Mouse (Mus musculus): Measurements from ENCODE around the gene Fchsd2. TPM values are rescaled to one million over a fixed set of nuclear protein-coding genes. Genes with fewer than 3 reads are reported as not detected.
"Not testable (repeated sequence)": the region's sequence is repeated elsewhere in the genome, so short reads cannot be mapped to it uniquely, and the experiment has no call there.

Fchsd2 gene
- polyA plus RNA-seq, 1 experiment, result 53.0 TPM

DNA sequence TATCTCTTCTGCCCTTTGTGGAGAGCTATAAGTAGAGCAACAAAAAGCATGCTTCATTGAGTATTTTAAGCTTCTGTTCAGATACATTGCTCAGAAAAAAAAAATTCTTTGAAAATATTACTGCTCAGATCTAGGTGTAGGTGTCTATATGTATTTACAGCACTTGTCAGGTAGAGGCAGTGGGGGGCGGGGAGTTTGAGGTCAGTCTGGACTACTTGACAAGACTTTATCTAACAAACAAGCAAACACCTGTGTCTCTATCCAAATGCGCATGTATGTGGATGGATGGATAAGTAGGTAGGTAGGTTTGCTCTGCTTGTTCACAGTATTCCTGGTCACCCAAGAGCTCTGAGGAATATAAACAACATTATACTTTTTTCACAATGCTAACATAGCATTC lies 40.9 kb downstream of the Fchsd2 start:
- Histone ChIP-seq H3K4me3 (ENCODE audit: insufficient read depth, low read length) (no peak overlapping the region), H3K27ac (ENCODE audit: insufficient read depth, low read depth, low read length) (no peak overlapping the region), H3K4me1 (ENCODE audit: control insufficient read depth, insufficient read depth, low read length) (peaks cover 11% of the 10 kb centered on the region)
- TF ChIP-seq POLR2A (IDR thresholded peaks at IDR 0.05; ENCODE audit: borderline replicate concordance, low read depth, low read length), result no peak

DNA sequence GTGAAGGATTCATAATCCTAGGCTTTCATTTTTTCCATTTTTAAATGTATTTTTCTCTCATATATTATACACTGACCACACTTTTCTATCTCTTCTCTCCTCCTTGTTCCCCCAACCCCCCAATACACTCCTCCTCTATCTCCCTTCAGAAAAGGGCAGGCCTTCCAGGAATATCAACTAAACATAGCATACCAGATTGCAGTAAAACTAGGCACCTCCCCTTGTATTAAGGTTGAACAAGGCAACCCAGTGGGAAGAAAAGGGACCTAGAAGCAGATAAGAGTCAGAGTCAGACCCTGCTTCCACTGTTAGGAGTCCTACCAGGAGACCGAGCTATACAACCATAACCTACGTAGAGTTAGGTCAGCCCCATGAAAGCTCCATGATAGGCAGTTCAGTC lies 41.5 kb downstream of the Fchsd2 start:
- Histone ChIP-seq H3K27ac (ENCODE audit: insufficient read depth, low read depth, low read length) (no peak overlapping the region), H3K4me3 (ENCODE audit: insufficient read depth, low read length) (no peak overlapping the region), H3K4me1 (ENCODE audit: control insufficient read depth, insufficient read depth, low read length) (peaks cover 11% of the 10 kb centered on the region)
- no peak for TF ChIP-seq CTCF (IDR thresholded peaks at IDR 0.05; ENCODE audit: low read depth, low read length)
- no peak for TF ChIP-seq POLR2A (IDR thresholded peaks at IDR 0.05; ENCODE audit: borderline replicate concordance, low read depth, low read length)

DNA sequence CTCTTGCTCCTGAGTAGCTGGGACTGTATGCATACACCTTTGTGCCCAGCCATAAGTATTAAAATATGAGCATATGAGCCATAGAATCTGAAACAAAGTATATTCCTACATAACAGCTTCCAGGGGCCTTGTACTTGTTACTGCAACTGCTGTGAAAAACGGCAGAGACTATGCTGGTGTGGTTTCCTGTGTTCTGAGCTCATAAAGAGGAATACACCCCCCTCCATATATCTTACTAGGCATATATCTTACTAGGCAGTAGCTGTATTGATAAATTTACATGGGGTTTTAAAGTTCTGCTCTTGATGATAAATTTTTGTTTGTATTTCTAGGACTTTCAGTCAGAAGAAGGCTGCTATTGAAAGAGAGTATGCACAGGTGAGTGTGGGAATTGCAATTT lies 46.2 kb downstream of the Fchsd2 start:
- Histone ChIP-seq H3K4me3 (ENCODE audit: insufficient read depth, low read length) (no peak overlapping the region), H3K4me1 (ENCODE audit: control insufficient read depth, insufficient read depth, low read length) (peaks cover 9% of the 10 kb centered on the region), H3K27ac (ENCODE audit: insufficient read depth, low read depth, low read length) (no peak overlapping the region)
- no peak for TF ChIP-seq POLR2A (IDR thresholded peaks at IDR 0.05; ENCODE audit: borderline replicate concordance, low read depth, low read length)
- no peak for TF ChIP-seq CTCF (IDR thresholded peaks at IDR 0.05; ENCODE audit: low read depth, low read length)

DNA sequence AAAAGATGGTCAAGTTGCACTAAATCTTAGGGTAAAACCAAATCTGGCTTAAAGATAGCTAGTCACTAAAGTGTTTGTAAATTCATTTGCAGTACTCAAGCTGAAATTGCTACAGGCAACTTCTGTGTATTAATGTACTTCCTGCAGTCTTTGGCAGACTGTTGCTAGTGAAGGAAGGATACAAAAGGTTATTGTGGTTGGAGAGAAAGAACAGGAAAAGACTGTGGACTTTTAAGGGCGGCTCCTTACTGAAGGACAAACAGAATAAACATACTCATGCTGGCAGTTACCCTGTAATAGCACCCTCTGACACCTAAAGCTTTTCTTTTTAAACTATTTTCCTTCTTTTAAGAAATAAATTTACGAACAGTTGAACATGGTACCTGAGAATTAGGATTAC lies 50.2 kb downstream of the Fchsd2 start:
- Histone ChIP-seq H3K4me3 (ENCODE audit: insufficient read depth, low read length) (no peak overlapping the region), H3K4me1 (ENCODE audit: control insufficient read depth, insufficient read depth, low read length) (peaks cover 14% of the 10 kb centered on the region), H3K27ac (ENCODE audit: insufficient read depth, low read depth, low read length) (peak overlapping the region; percentile 21)
- TF ChIP-seq POLR2A (IDR thresholded peaks at IDR 0.05; ENCODE audit: borderline replicate concordance, low read depth, low read length) (no peak), CTCF (IDR thresholded peaks at IDR 0.05; ENCODE audit: low read depth, low read length) (no peak)

DNA sequence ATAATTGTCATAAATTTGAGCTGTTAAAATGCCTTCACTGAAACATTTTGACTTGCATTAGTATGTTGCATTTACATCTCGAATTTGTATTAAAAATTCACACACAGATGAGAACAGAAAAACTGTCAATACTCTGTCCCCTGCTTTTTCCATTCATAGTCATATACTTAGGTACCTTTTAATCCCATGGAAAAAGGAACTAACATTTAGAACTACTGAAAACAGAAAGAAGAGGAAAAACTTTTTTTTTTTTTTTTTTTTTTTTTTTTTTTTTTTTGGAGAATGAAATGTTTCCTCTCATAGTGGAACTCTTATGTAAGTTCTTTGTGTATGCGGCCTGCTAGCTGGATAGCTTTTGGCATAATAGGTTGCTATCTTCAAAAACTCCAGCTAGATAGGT lies 51.6 kb downstream of the Fchsd2 start:
- H3K4me1 ChIP-seq (ENCODE audit: control insufficient read depth, insufficient read depth, low read length), result peaks cover 14% of the 10 kb centered on the region
- no peak overlapping the region for H3K27ac ChIP-seq (ENCODE audit: insufficient read depth, low read depth, low read length)
- TF ChIP-seq CTCF (IDR thresholded peaks at IDR 0.05; ENCODE audit: low read depth, low read length), result no peak
- no peak for TF ChIP-seq POLR2A (IDR thresholded peaks at IDR 0.05; ENCODE audit: borderline replicate concordance, low read depth, low read length)
- H3K4me3 ChIP-seq (ENCODE audit: insufficient read depth, low read length), result no peak overlapping the region

DNA sequence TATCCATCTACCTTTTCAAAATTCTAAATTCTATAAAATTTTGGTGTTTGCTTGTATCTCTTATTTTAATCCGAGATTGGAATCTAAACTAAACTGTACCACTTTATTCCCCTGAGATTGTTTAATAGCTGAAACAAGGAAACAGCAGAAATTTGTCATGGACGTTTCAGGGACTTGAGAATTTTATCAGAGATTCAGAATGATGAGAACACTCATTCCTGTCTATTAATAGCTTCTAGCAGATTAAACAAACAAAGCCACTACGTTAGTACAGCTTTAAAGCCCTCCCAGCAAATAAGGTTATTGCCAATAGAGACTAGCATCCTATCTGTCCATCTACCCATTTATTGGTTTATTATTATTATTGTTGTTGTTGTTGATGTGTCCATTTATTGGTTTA lies 56.4 kb downstream of the Fchsd2 start:
- H3K4me1 ChIP-seq (ENCODE audit: control insufficient read depth, insufficient read depth, low read length), result peaks cover 7% of the 10 kb centered on the region
- H3K4me3 ChIP-seq (ENCODE audit: insufficient read depth, low read length), result no peak overlapping the region
- no peak overlapping the region for H3K27ac ChIP-seq (ENCODE audit: insufficient read depth, low read depth, low read length)
- TF ChIP-seq CTCF (IDR thresholded peaks at IDR 0.05; ENCODE audit: low read depth, low read length) (no peak), POLR2A (IDR thresholded peaks at IDR 0.05; ENCODE audit: borderline replicate concordance, low read depth, low read length) (no peak)

DNA sequence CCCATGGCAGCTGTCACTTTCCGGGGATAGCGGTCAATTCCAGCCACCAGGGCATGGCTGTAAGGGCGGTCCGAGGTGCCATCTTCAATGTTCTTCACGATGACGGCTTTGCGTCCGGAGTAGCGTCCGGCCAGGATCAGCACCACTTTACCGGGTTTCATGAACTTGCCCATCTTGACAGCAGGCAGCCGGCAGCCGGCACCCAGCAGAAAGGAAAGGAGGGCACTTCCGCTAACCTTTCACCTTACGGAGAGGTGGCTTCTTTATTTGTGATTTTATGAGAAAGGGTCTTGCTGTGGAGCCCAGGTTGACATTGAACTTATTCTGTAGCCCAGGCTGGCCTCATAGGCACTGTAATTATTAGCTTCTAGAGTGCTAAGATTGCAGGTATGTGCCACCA lies 62.2 kb downstream of the Fchsd2 start:
- H3K4me1 ChIP-seq (ENCODE audit: control insufficient read depth, insufficient read depth, low read length); H3K4me3 ChIP-seq (ENCODE audit: insufficient read depth, low read length): not testable (repeated sequence)
- H3K27ac ChIP-seq (ENCODE audit: insufficient read depth, low read depth, low read length), result peak overlapping the region; percentile 44

DNA sequence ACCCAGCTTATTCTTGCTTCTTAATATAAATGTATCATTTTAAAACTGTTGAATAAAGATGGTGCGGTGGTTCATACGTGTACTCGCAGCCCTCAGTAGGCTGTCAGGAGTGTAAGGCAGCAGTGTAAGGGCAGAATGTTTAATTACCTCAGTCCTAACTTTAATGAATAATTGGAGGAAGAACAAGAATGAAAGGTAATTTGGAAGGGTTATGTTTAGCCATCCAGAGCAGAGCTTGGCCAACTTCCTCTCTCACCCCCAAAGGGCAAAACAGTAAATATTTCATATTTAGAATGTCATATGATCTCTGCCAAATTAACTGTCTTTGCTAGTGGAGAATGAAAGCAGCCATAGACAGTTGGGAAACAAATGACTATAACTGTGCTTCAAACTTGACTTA lies 62.6 kb downstream of the Fchsd2 start:
- H3K4me1 ChIP-seq (ENCODE audit: control insufficient read depth, insufficient read depth, low read length), result peaks cover 10% of the 10 kb centered on the region
- TF ChIP-seq POLR2A (IDR thresholded peaks at IDR 0.05; ENCODE audit: borderline replicate concordance, low read depth, low read length) (no peak), CTCF (IDR thresholded peaks at IDR 0.05; ENCODE audit: low read depth, low read length) (no peak)
- H3K27ac ChIP-seq (ENCODE audit: insufficient read depth, low read depth, low read length), result peak overlapping the region; percentile 44
- no peak overlapping the region for H3K4me3 ChIP-seq (ENCODE audit: insufficient read depth, low read length)

DNA sequence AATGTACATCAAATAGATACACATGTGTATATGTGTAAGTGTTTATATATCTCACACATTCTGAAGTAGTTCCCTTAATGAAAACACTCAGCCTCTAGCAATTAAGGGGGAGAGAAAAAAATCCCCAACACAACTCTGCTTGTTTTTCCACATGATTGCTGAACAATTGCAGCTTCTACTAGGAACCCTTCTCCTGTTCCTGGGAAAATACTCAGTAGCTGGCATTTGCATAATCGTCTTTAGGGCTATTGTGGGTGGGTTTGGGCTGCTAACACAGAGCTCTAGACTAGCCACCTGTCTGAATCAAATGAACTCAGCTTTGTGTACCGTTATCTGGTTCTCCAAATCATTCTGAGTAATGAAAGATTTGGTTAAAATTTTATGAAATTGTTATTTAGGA lies 67.6 kb downstream of the Fchsd2 start:
- TF ChIP-seq CTCF (IDR thresholded peaks at IDR 0.05; ENCODE audit: low read depth, low read length) (no peak), POLR2A (IDR thresholded peaks at IDR 0.05; ENCODE audit: borderline replicate concordance, low read depth, low read length) (no peak)
- Histone ChIP-seq H3K4me3 (ENCODE audit: insufficient read depth, low read length) (no peak overlapping the region), H3K4me1 (ENCODE audit: control insufficient read depth, insufficient read depth, low read length) (peaks cover 7% of the 10 kb centered on the region), H3K27ac (ENCODE audit: insufficient read depth, low read depth, low read length) (no peak overlapping the region)

DNA sequence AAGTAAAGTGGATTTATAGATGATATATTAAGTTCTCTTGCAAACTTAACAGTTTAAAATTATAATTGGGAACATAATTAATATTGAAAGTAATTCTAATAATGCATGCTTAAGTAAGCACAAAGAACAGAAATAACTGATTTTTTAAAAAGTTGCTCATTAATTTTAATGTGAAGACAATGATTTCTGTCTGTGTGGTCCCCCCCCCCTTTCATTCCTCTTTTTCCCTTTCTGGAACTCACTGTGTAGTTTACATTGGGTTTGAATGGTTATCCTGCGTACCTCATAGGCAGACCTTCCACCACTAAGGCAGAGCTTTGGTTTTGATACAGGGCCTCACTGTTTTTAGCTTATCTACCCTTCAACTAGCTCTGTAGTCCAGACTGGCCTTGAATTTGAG lies 70.1 kb downstream of the Fchsd2 start:
- Histone ChIP-seq H3K27ac (ENCODE audit: insufficient read depth, low read depth, low read length) (no peak overlapping the region), H3K4me1 (ENCODE audit: control insufficient read depth, insufficient read depth, low read length) (peaks cover 6% of the 10 kb centered on the region), H3K4me3 (ENCODE audit: insufficient read depth, low read length) (no peak overlapping the region)
- no peak for TF ChIP-seq POLR2A (IDR thresholded peaks at IDR 0.05; ENCODE audit: borderline replicate concordance, low read depth, low read length)
- TF ChIP-seq CTCF (IDR thresholded peaks at IDR 0.05; ENCODE audit: low read depth, low read length), result no peak

DNA sequence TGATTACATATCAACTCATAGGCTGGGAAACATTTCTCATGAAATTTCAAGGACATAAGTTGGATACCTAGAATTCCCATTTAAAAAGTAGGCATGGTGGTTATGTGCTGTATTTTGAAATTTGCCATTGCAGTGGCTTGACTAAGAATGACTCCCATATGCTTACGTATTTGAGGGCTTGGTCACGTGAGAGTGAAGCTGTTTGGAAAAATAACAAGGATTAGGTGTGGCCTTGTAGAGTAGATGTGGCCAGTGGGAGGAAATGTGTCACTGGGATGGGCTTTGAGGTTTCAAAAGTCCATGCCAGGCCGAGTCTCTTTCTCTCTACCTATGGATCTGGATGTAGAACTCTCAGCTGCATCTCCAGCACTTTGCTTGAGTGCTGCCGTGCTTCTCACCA lies 71.2 kb downstream of the Fchsd2 start:
- Histone ChIP-seq H3K27ac (ENCODE audit: insufficient read depth, low read depth, low read length) (no peak overlapping the region), H3K4me1 (ENCODE audit: control insufficient read depth, insufficient read depth, low read length) (peaks cover 6% of the 10 kb centered on the region), H3K4me3 (ENCODE audit: insufficient read depth, low read length) (no peak overlapping the region)
- no peak for TF ChIP-seq CTCF (IDR thresholded peaks at IDR 0.05; ENCODE audit: low read depth, low read length)
- no peak for TF ChIP-seq POLR2A (IDR thresholded peaks at IDR 0.05; ENCODE audit: borderline replicate concordance, low read depth, low read length)

All from bone marrow macrophage, adult 2 months (primary cell).